Mouse (Mus musculus): ENCODE measurements around the gene Nt5m.

- TF ChIP-seq POLR2A (IDR thresholded peaks at IDR 0.05; ENCODE audit: borderline replicate concordance, insufficient read depth, low read length) = no peak
- TF ChIP-seq CTCF (IDR thresholded peaks at IDR 0.05; ENCODE audit: borderline replicate concordance, insufficient read depth, low read depth, low read length) = no peak
Observed at GRCm38 (mm10) chr11:59902045-59902726, 62.9 kb downstream of the Nt5m start.
